Mouse (Mus musculus) CH12.LX (cell line): ENCODE results near the gene Foxm1.
A peak's percentile ranks its signal among the peaks of the same experiment; 100 is the strongest.

ENCODE experiments used
- CTCF ChIP-seq, 2 experiments: IDR thresholded peaks in 1 of 2; conservative IDR thresholded peaks in 1 of 2; 2 replicates each; pipeline ENCODE4 v1.5.1; 2011 to 2012; ENCODE audit warnings: low read depth in 2 of 2, low read length in 2 of 2, improper control_type of control experiment in 1 of 2, inconsistent platforms in 1 of 2, mild to moderate bottlenecking in 1 of 2, moderate library complexity in 1 of 2
- E2F4 ChIP-seq: IDR thresholded peaks from 2 replicates; pipeline ENCODE4 v1.6.1; 2011; ENCODE audit warnings: low read depth, low read length, improper control_type of control experiment; ENCODE audit not compliant: insufficient replicate concordance
- EP300 ChIP-seq: IDR thresholded peaks from 2 replicates; pipeline ENCODE4 v1.6.1; 2011; ENCODE audit warnings: low read length, improper control_type of control experiment
- ETS1 ChIP-seq: conservative IDR thresholded peaks from 2 replicates; pipeline ENCODE4 v1.6.1; 2012; ENCODE audit warnings: low read depth, mild to moderate bottlenecking, inconsistent platforms, low read length, improper control_type of control experiment, moderate library complexity
- JUN ChIP-seq: IDR thresholded peaks from 2 replicates; pipeline ENCODE4 v1.6.1; 2011; ENCODE audit warnings: low read depth, mild to moderate bottlenecking, low read length, improper control_type of control experiment, moderate library complexity; ENCODE audit not compliant: insufficient read depth
- MAZ ChIP-seq: IDR thresholded peaks from 2 replicates; pipeline ENCODE4 v1.6.1; 2012; ENCODE audit warnings: low read depth, mild to moderate bottlenecking, inconsistent platforms, low read length, improper control_type of control experiment, moderate library complexity
- NRF1 ChIP-seq: IDR thresholded peaks from 2 replicates; pipeline ENCODE4 v1.6.1; 2014; ENCODE audit warnings: low read depth, mild to moderate bottlenecking, inconsistent platforms, low read length, improper control_type of control experiment, moderate library complexity
- POLR2A ChIP-seq: IDR thresholded peaks from 2 replicates; pipeline ENCODE4 v1.6.1; 2011; ENCODE audit warnings: low read depth, mild to moderate bottlenecking, improper control_type of control experiment, low read length
- RCOR1 ChIP-seq: conservative IDR thresholded peaks from 2 replicates; pipeline ENCODE4 v1.6.1; 2012; ENCODE audit warnings: low read depth, mild to moderate bottlenecking, inconsistent platforms, low read length, improper control_type of control experiment
- SMC3 ChIP-seq: IDR thresholded peaks from 2 replicates; pipeline ENCODE4 v1.6.1; 2011; ENCODE audit warnings: low read depth, low read length, improper control_type of control experiment
- TCF12 ChIP-seq: IDR thresholded peaks from 2 replicates; pipeline ENCODE4 v1.6.1; 2014; ENCODE audit warnings: low read depth, mild to moderate bottlenecking, inconsistent platforms, low read length, improper control_type of control experiment
- USF1 ChIP-seq: IDR thresholded peaks from 2 replicates; pipeline ENCODE4 v1.6.1; 2014; ENCODE audit warnings: low read depth, mild to moderate bottlenecking, inconsistent platforms, low read length, improper control_type of control experiment
- ZC3H11A ChIP-seq: IDR thresholded peaks from 2 replicates; pipeline ENCODE4 v1.6.1; 2012; ENCODE audit warnings: low read depth, mild to moderate bottlenecking, inconsistent platforms, low read length, improper control_type of control experiment
- ZKSCAN1 ChIP-seq: IDR thresholded peaks from 2 replicates; pipeline ENCODE4 v1.6.1; 2012; ENCODE audit warnings: low read depth, inconsistent platforms, low read length, improper control_type of control experiment, borderline replicate concordance

- TF ChIP-seq USF1 (no peak), MAZ (peak; percentile 81; the same call in 1 of the 2 replicates), POLR2A (peak; percentile 82), EP300 (no peak), CTCF (conservative IDR thresholded peaks at IDR 0.05 in 1 of 2, IDR thresholded peaks at IDR 0.05 in 1 of 2; ENCODE audit: low read depth in 2 of 2, low read length in 2 of 2) (no peak), NRF1 (peak; percentile 87), RCOR1 (no peak), ETS1 (no peak), E2F4 (no peak), SMC3 (no peak), ZC3H11A (no peak), JUN (no peak), ZKSCAN1 (no peak), TCF12 (peak; percentile 42; the same call in 1 of the 2 replicates)
These were observed 6.9 kb upstream of the Foxm1 start, which contains the start of gene Tulp3 for GRCm38 (mm10) chr6:128355726-128356416.
